9 mouse cellular contexts compared by ENCODE assay signal in the genomic region with DNA sequence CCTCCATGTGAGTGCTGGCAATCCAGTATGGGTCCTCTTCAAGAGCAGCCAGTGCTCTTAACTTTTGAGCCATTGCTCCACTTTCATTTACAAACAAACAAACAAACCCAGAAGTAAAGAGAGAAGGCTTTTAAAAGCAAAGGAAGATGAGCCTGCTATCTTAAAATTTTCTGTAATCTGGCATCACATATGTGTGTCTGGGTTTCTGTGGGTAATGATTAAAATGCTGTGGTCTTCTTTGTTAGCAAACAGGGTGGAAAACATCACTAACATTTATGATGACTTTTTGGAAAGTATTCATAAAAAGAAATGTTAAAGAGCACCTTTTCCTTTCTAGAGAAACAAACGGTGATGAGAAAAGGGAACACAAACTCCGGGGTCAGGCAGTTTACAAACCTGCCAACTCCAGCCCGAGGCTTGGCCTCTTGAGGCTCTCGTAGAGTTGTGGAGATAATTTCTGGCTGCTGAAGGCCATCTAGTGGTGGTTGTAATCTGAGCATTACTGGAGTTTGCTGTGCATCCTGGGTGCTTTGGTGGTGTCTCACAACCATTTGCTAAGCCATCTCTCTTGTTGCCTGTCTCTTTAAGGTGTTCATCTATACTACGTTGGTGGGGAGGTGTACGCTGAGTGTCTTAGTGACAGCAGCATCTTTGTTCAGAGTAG. TPM values are rescaled to one million over a fixed set of nuclear protein-coding genes. Genes with fewer than 3 reads are reported as not detected.
DNase-seq lines count a peak whose midpoint lies in the region; ATAC-seq lines count a peak whose summit lies in the region.
"Had no signal": no experiment of that assay in that cellular context is flagged by ENCODE, and none has a peak within 500 bp of the region (broad histone marks: within the 10 kb centered on the region; RNA-seq: fewer than 3 reads in every experiment).

No protein-coding gene starts in this region.

- H3K27me3 ChIP-seq in forebrain, embryonic 16.5 days (replicated peaks; ENCODE audit: control insufficient read depth, insufficient read depth, low read length): no peaks in the 10 kb centered on the region
- H3K27me3 ChIP-seq in forebrain, embryonic 12.5 days: no peaks in the 10 kb centered on the region
- H3K27me3 ChIP-seq in liver, embryonic 12.5 days (replicated peaks): no peaks in the 10 kb centered on the region
- no peaks in the 10 kb centered on the region for H3K27me3 ChIP-seq in forebrain, embryonic 13.5 days

- H3K4me2 ChIP-seq in forebrain, embryonic 16.5 days (ENCODE audit: low read length): no peak overlapping the region
- no peak overlapping the region for H3K4me2 ChIP-seq in forebrain, embryonic 12.5 days
- no peak overlapping the region for H3K4me2 ChIP-seq in liver, embryonic 12.5 days
- no peak overlapping the region for H3K4me2 ChIP-seq in forebrain, embryonic 13.5 days

- ATAC-seq in forebrain, embryonic 16.5 days: peak; percentile 38; the same call in 1 of the 2 replicates
- ATAC-seq in forebrain, embryonic 12.5 days (ENCODE audit: low FRiP score): no peak
- ATAC-seq in liver, embryonic 12.5 days: no peak
- ATAC-seq in megakaryocyte-erythroid progenitor cell, adult 5-6 weeks (replicated peaks; ENCODE audit: low FRiP score, low TSS enrichment, poor library complexity, severe bottlenecking): peak; percentile 94
- ATAC-seq in forebrain, embryonic 13.5 days: no peak

- no peak overlapping the region for H3K27ac ChIP-seq in forebrain, embryonic 16.5 days (ENCODE audit: low read length)
- H3K27ac ChIP-seq in forebrain, embryonic 12.5 days: no peak overlapping the region
- no peak overlapping the region for H3K27ac ChIP-seq in liver, embryonic 12.5 days
- H3K27ac ChIP-seq in forebrain, embryonic 13.5 days: no peak overlapping the region

- no peak overlapping the region for H3K9ac ChIP-seq in forebrain, embryonic 16.5 days (replicated peaks; ENCODE audit: low read depth, low read length)
- no peak overlapping the region for H3K9ac ChIP-seq in forebrain, embryonic 12.5 days
- H3K9ac ChIP-seq in liver, embryonic 12.5 days: no peak overlapping the region
- no peak overlapping the region for H3K9ac ChIP-seq in forebrain, embryonic 13.5 days

- DNase-seq in liver: peak; percentile 13
- peak; percentile 45 for DNase-seq in ZHBTc4 (ENCODE audit: low read depth, low spot score)
- DNase-seq in heart, postnatal 14 days: peak; percentile 34 to 50

- 63% methylated on average over 6 of the region's 6 CpGs for WGBS in forebrain, embryonic 16.5 days
- WGBS in forebrain, embryonic 12.5 days: 73% methylated on average over 6 of the region's 6 CpGs
- 53% methylated on average over 6 of the region's 6 CpGs for WGBS in liver, embryonic 12.5 days (ENCODE audit: insufficient replicate concordance)
- WGBS in forebrain, embryonic 13.5 days: 66% methylated on average over 6 of the region's 6 CpGs

- H3K4me3 ChIP-seq in forebrain, embryonic 16.5 days (replicated peaks; ENCODE audit: low read length): no peak overlapping the region
- H3K4me3 ChIP-seq in forebrain, embryonic 12.5 days (replicated peaks): no peak overlapping the region
- H3K4me3 ChIP-seq in liver, embryonic 12.5 days: no peak overlapping the region
- H3K4me3 ChIP-seq in forebrain, embryonic 13.5 days: no peak overlapping the region

- peaks cover 27% of the 10 kb centered on the region for H3K36me3 ChIP-seq in forebrain, embryonic 16.5 days (ENCODE audit: control insufficient read depth, insufficient read depth)
- H3K36me3 ChIP-seq in forebrain, embryonic 12.5 days (replicated peaks): peaks cover 85% of the 10 kb centered on the region
- H3K36me3 ChIP-seq in liver, embryonic 12.5 days: peaks cover 79% of the 10 kb centered on the region
- H3K36me3 ChIP-seq in forebrain, embryonic 13.5 days (ENCODE audit: poor library complexity, severe bottlenecking): peaks cover 88% of the 10 kb centered on the region

- H3K9me3 ChIP-seq in forebrain, embryonic 16.5 days (ENCODE audit: control insufficient read depth, low read length): no peaks in the 10 kb centered on the region
- H3K9me3 ChIP-seq in forebrain, embryonic 12.5 days: no peaks in the 10 kb centered on the region
- no peaks in the 10 kb centered on the region for H3K9me3 ChIP-seq in liver, embryonic 12.5 days (replicated peaks)
- no peaks in the 10 kb centered on the region for H3K9me3 ChIP-seq in forebrain, embryonic 13.5 days (replicated peaks)

- intact Hi-C loops in heart, postnatal 14 days (cut with DNase I): loop anchor here (2.0 to 5.0 kb wide), 2 partner anchors 158 to 179 kb away; no protein-coding TSS in a partner anchor

- H3K4me1 ChIP-seq in forebrain, embryonic 16.5 days (replicated peaks; ENCODE audit: control insufficient read depth, insufficient read depth, low read length): no peaks in the 10 kb centered on the region
- no peaks in the 10 kb centered on the region for H3K4me1 ChIP-seq in forebrain, embryonic 12.5 days
- peaks cover 13% of the 10 kb centered on the region for H3K4me1 ChIP-seq in liver, embryonic 12.5 days
- H3K4me1 ChIP-seq in forebrain, embryonic 13.5 days: no peaks in the 10 kb centered on the region

RNA-seq across cellular contexts. Expression of gene Gm45623, which starts 18.3 kb away (rescaled TPM):
- polyA plus RNA-seq in forebrain, embryonic 16.5 days (2015; fragmentation: Nextera tagmentation; extraction: Ambion mirVana): 0.99 and 1.1 TPM in 2 replicates
- polyA plus RNA-seq in forebrain, embryonic 12.5 days (2016; fragmentation: Nextera tagmentation; extraction: Ambion mirVana): 0.22 and 0.38 TPM in 2 replicates
- polyA plus RNA-seq in liver, embryonic 12.5 days (2016; fragmentation: Nextera tagmentation; extraction: Ambion mirVana): not detected in 2 replicates
- 1 to 10 TPM in 1 of 2 experiments, not detected in 1; 1.1 TPM for total RNA-seq in heart, postnatal 14 days (2021)
- total RNA-seq in megakaryocyte-erythroid progenitor cell, adult 5-6 weeks (2014; fragmentation: Nextera tagmentation): not detected in 2 replicates
- total RNA-seq in megakaryocyte-erythroid progenitor cell, adult 5-6 weeks (2017): not detected in 2 replicates
- 0.37 and 0.55 TPM in 2 replicates for polyA plus RNA-seq in forebrain, embryonic 13.5 days (2015; fragmentation: Nextera tagmentation; extraction: Ambion mirVana)
- polyA plus RNA-seq: heart, embryonic 14.5 days had no signal

RNA-seq across cellular contexts. Expression of gene Smad5, which starts 32.5 kb away (rescaled TPM):
- 32.9 and 37.6 TPM in 2 replicates for polyA plus RNA-seq in forebrain, embryonic 16.5 days (2015; fragmentation: Nextera tagmentation; extraction: Ambion mirVana)
- polyA plus RNA-seq in forebrain, embryonic 12.5 days (2016; fragmentation: Nextera tagmentation; extraction: Ambion mirVana): 46.3 and 51.0 TPM in 2 replicates
- polyA plus RNA-seq in liver, embryonic 12.5 days (2016; fragmentation: Nextera tagmentation; extraction: Ambion mirVana): 7.3 TPM in 2 replicates
- total RNA-seq in heart, postnatal 14 days (2021): 10 to 100 TPM; 38.7 to 40.2 TPM
- 27.7 and 28.8 TPM in 2 replicates for total RNA-seq in megakaryocyte-erythroid progenitor cell, adult 5-6 weeks (2014; fragmentation: Nextera tagmentation)
- 22.7 and 23.9 TPM in 2 replicates for total RNA-seq in megakaryocyte-erythroid progenitor cell, adult 5-6 weeks (2017)
- 32.0 and 36.8 TPM in 2 replicates for polyA plus RNA-seq in forebrain, embryonic 13.5 days (2015; fragmentation: Nextera tagmentation; extraction: Ambion mirVana)

Comparison
In these comparisons a context has a peak if more than half of its experiments do, and no peak if none do; other contexts are left out.
1. ATAC-seq: peak in forebrain, embryonic 16.5 days (single experiment) and megakaryocyte-erythroid progenitor cell, adult 5-6 weeks (single experiment); none in forebrain, embryonic 12.5 days (single experiment), liver, embryonic 12.5 days (single experiment) and forebrain, embryonic 13.5 days (single experiment).
2. Peak in every context shown above with its lines, with median percentiles within 50 percentile points of each other: DNase-seq.